ENCODE assay signal across 8 mouse cellular contexts in the genomic region with DNA sequence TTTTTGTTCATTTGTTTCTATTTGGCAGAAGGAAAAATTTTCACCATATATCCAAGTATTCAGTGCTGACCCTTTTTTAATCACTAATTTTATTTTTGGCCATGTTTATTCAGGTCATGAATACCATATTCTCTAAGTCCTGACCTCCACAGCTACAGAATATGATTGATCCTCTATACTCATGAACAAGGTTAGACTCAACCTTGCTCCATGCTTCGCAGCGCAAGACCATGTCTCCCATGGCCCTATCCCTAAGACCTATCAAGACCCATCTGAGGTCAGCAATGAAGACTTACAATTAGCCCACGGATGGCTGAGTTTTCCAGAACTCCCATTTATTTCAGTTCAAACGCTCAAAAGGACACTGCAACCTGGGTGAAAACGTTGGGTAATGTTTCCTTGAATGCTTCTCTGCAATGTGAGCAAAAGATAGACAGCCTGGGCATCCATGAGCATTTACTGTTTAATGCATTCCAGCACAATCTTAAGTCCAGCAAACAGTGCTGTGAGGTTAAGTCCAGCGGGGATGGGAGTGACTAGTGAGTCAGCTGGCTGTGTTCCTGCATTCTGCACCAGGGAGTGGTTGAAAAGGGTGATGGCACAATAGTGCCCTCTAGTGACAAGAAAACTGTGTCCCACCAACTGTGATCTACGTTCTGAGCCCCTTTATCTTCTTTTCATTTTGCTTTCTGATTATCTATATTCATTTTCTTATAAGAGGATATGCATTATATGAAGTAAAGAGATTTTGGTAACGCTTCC.
DNase-seq lines count a peak whose midpoint lies in the region; ATAC-seq lines count a peak whose summit lies in the region.

No protein-coding gene starts in this region.

- no peaks in the 10 kb centered on the region for H3K36me3 ChIP-seq in heart, embryonic 11.5 days (ENCODE audit: control insufficient read depth, insufficient read depth, low read length)
- no peaks in the 10 kb centered on the region for H3K36me3 ChIP-seq in midbrain, embryonic 13.5 days

- H3K9ac ChIP-seq in heart, embryonic 11.5 days (ENCODE audit: low read depth, low read length) = no peak overlapping the region
- no peak overlapping the region for H3K9ac ChIP-seq in midbrain, embryonic 13.5 days (replicated peaks)

- no peak for ATAC-seq in heart, embryonic 11.5 days (replicated peaks; ENCODE audit: insufficient number of reproducible peaks, low FRiP score, low TSS enrichment)
- ATAC-seq in midbrain, embryonic 13.5 days = peak; percentile 77

- no peaks in the 10 kb centered on the region for H3K9me3 ChIP-seq in heart, embryonic 11.5 days (replicated peaks; ENCODE audit: control insufficient read depth, low read length)
- H3K9me3 ChIP-seq in midbrain, embryonic 13.5 days = no peaks in the 10 kb centered on the region

- no peak overlapping the region for H3K27ac ChIP-seq in heart, embryonic 11.5 days (ENCODE audit: low read depth, low read length)
- H3K27ac ChIP-seq in midbrain, embryonic 13.5 days = no peak overlapping the region

- H3K27me3 ChIP-seq in heart, embryonic 11.5 days (ENCODE audit: control insufficient read depth, insufficient read depth, low read length) = no peaks in the 10 kb centered on the region
- H3K27me3 ChIP-seq in midbrain, embryonic 13.5 days = no peaks in the 10 kb centered on the region

- H3K4me2 ChIP-seq in heart, embryonic 11.5 days = no peak overlapping the region
- no peak overlapping the region for H3K4me2 ChIP-seq in midbrain, embryonic 13.5 days (replicated peaks)

- peak; percentile 4 for DNase-seq in heart, adult 8-10 months (ENCODE audit: low spot score)
- DNase-seq in adrenal gland, adult 2 months = peak; percentile 69
- DNase-seq in embryo, embryonic 9.5 days (ENCODE audit: extremely low spot score) = peak; percentile 55
- DNase-seq in hindlimb bud, embryonic 11.5 days (ENCODE audit: extremely low spot score, low read depth, low spot score) = peak; percentile 31
- peak; percentile 50 to 62 for DNase-seq in left cerebral cortex, adult 18-20 months (ENCODE audit: low spot score in 2 of 2)
- DNase-seq in thymus, adult 18-20 months = no peak

- H3K4me1 ChIP-seq in heart, embryonic 11.5 days (ENCODE audit: control insufficient read depth, insufficient read depth, low read length) = no peaks in the 10 kb centered on the region
- no peaks in the 10 kb centered on the region for H3K4me1 ChIP-seq in midbrain, embryonic 13.5 days (replicated peaks)

- H3K4me3 ChIP-seq in heart, embryonic 11.5 days (ENCODE audit: low read depth, low read length) = no peak overlapping the region
- H3K4me3 ChIP-seq in midbrain, embryonic 13.5 days (replicated peaks) = no peak overlapping the region

- WGBS in heart, embryonic 11.5 days (ENCODE audit: insufficient replicate concordance) = 50% methylated on average over 8 of the region's 8 CpGs
- WGBS in midbrain, embryonic 13.5 days = 49% methylated on average over 8 of the region's 8 CpGs

Comparison
In these comparisons a context has a peak if more than half of its experiments do, and no peak if none do; other contexts are left out.
1. DNase-seq: peak in heart, adult 8-10 months (single experiment), adrenal gland, adult 2 months (single experiment), embryo, embryonic 9.5 days (single experiment), hindlimb bud, embryonic 11.5 days (single experiment) and left cerebral cortex, adult 18-20 months (2 of 2); none in thymus, adult 18-20 months (0 of 2).